Mouse (Mus musculus) kidney, postnatal 4 days (tissue): ENCODE data around the gene Zfp422.
"Not testable (repeated sequence)": the region's sequence is repeated elsewhere in the genome, so short reads cannot be mapped to it uniquely, and the experiment has no call there.

Experiments used
- DNase-seq, 2 experiments: peaks; one replicate each; pipeline ENCODE4 v3.0.0; 2021; ENCODE audit warnings: mixed read lengths in 2 of 2

Gene Zfp422

GRCm38 (mm10) chr6:116649811-116650210 is 21.0 kb upstream of the Zfp422 start:
- DNase-seq = no peak

GRCm38 (mm10) chr6:116647763-116648162 is 19.0 kb upstream of the Zfp422 start:
- peak; percentile 37 to 66 for DNase-seq

- DNase-seq = no peak
Observed at GRCm38 (mm10) chr6:116644335-116644734, 15.5 kb upstream of the Zfp422 start.

GRCm38 (mm10) chr6:116643881-116644280 is 15.1 kb upstream of the Zfp422 start:
- no peak for DNase-seq

- DNase-seq = no peak
Observed at GRCm38 (mm10) chr6:116642942-116643341, 14.1 kb upstream of the Zfp422 start.

GRCm38 (mm10) chr6:116639663-116640062 is 10.9 kb upstream of the Zfp422 start:
- DNase-seq = no peak

- DNase-seq = no peak
Observed at GRCm38 (mm10) chr6:116638871-116639270, 10.1 kb upstream of the Zfp422 start.

GRCm38 (mm10) chr6:116637496-116637895 is 8.7 kb upstream of the Zfp422 start:
- DNase-seq = no peak

- no peak for DNase-seq
Observed at GRCm38 (mm10) chr6:116636581-116637235, 7.9 kb upstream of the Zfp422 start.

GRCm38 (mm10) chr6:116635251-116636180 is 6.7 kb upstream of the Zfp422 start:
- peak; percentile 69 to 77 for DNase-seq

GRCm38 (mm10) chr6:116633741-116634695 is 5.2 kb upstream of the Zfp422 start:
- DNase-seq = no peak

- peak; percentile 87 to 89 for DNase-seq
Observed at GRCm38 (mm10) chr6:116632129-116632528, 3.3 kb upstream of the Zfp422 start.

- DNase-seq = no peak
Observed at GRCm38 (mm10) chr6:116629766-116630165, 967 bp upstream of the Zfp422 start.

GRCm38 (mm10) chr6:116628095-116628494 is 704 bp downstream of the Zfp422 start:
- no peak for DNase-seq

GRCm38 (mm10) chr6:116626417-116626816 is 2.4 kb downstream of the Zfp422 start:
- not testable (repeated sequence) for DNase-seq

GRCm38 (mm10) chr6:116621318-116622023 is 7.3 kb downstream of the Zfp422 start:
- no peak for DNase-seq

- no peak for DNase-seq
Observed at GRCm38 (mm10) chr6:116618073-116618472, 10.7 kb downstream of the Zfp422 start.

- DNase-seq = no peak
Observed at GRCm38 (mm10) chr6:116615719-116616118, 13.1 kb downstream of the Zfp422 start.

GRCm38 (mm10) chr6:116607230-116607629 is 21.6 kb downstream of the Zfp422 start:
- DNase-seq = no peak

GRCm38 (mm10) chr6:116600969-116601368 is 27.8 kb downstream of the Zfp422 start:
- DNase-seq = not testable (repeated sequence)

- no peak for DNase-seq
Observed at GRCm38 (mm10) chr6:116584095-116584494, 44.7 kb downstream of the Zfp422 start, which contains the start of gene Olfr215. Gene Olfr215, minus strand, starts transcription at chr6:116584195.
